Mouse (Mus musculus): Measurements from ENCODE around the gene Folr1. TPM values are rescaled to one million over a fixed set of nuclear protein-coding genes. Genes with fewer than 3 reads are reported as not detected.
A peak's percentile ranks its signal among the peaks of the same experiment; 100 is the strongest.

The Folr1 gene
- polyA plus RNA-seq, 1 experiment from 2014 or later, result 3.2 TPM

- no peak overlapping the region for H3K4me3 ChIP-seq (ENCODE audit: low read depth, low read length)
- H3K36me3 ChIP-seq (ENCODE audit: control insufficient read depth, insufficient read depth, low read length), result no peaks in the 10 kb centered on the region
- no peaks in the 10 kb centered on the region for H3K9me3 ChIP-seq (replicated peaks; ENCODE audit: control insufficient read depth, low read length)
- no peaks in the 10 kb centered on the region for H3K4me1 ChIP-seq (ENCODE audit: control insufficient read depth, insufficient read depth, low read length)
- no peaks in the 10 kb centered on the region for H3K27me3 ChIP-seq (ENCODE audit: control insufficient read depth, insufficient read depth, low read length)
- H3K9ac ChIP-seq (ENCODE audit: low read depth, low read length), result no peak overlapping the region
- no peak for ATAC-seq (replicated peaks; ENCODE audit: insufficient number of reproducible peaks, low FRiP score, low TSS enrichment)
- WGBS (ENCODE audit: insufficient replicate concordance), result 64% methylated on average over 6 of the region's 6 CpGs
- no peak overlapping the region for H3K27ac ChIP-seq (ENCODE audit: low read depth, low read length)
- no peak overlapping the region for H3K4me2 ChIP-seq
These were observed 26.4 kb downstream of the Folr1 start for GRCm38 (mm10) chr7:101844186-101844585.

GRCm38 (mm10) chr7:101837606-101838471 lies 32.7 kb downstream of the Folr1 start, which contains the start of gene Inppl1:
Inppl1 (minus strand) TSS chr7:101838229.
- Histone ChIP-seq H3K27me3 (ENCODE audit: control insufficient read depth, insufficient read depth, low read length) (no peaks in the 10 kb centered on the region), H3K4me1 (ENCODE audit: control insufficient read depth, insufficient read depth, low read length) (peaks cover 22% of the 10 kb centered on the region), H3K36me3 (ENCODE audit: control insufficient read depth, insufficient read depth, low read length) (peaks cover 2% of the 10 kb centered on the region; the same call in 1 of the 2 replicates), H3K27ac (ENCODE audit: low read depth, low read length) (peak within 1 kb of the TSS; percentile 90), H3K9ac (ENCODE audit: low read depth, low read length) (peak within 1 kb of the TSS; percentile 86), H3K4me3 (ENCODE audit: low read depth, low read length) (peak within 1 kb of the TSS; percentile 70), H3K9me3 (replicated peaks; ENCODE audit: control insufficient read depth, low read length) (no peaks in the 10 kb centered on the region), H3K4me2 (peak within 1 kb of the TSS; percentile 87)
- peak; percentile 66 for ATAC-seq (replicated peaks; ENCODE audit: insufficient number of reproducible peaks, low FRiP score, low TSS enrichment)
- under 1% methylated on average over 64 of the region's 64 CpGs for WGBS (ENCODE audit: insufficient replicate concordance)

GRCm38 (mm10) chr7:101837154-101837605 lies 33.4 kb downstream of the Folr1 start:
- peaks cover 3% of the 10 kb centered on the region for H3K36me3 ChIP-seq (ENCODE audit: control insufficient read depth, insufficient read depth, low read length)
- H3K9me3 ChIP-seq (replicated peaks; ENCODE audit: control insufficient read depth, low read length), result no peaks in the 10 kb centered on the region
- peak overlapping the region; percentile 87 for H3K4me2 ChIP-seq
- H3K9ac ChIP-seq (ENCODE audit: low read depth, low read length), result peak overlapping the region; percentile 86
- peak overlapping the region; percentile 90 for H3K27ac ChIP-seq (ENCODE audit: low read depth, low read length)
- peak overlapping the region; percentile 70 for H3K4me3 ChIP-seq (ENCODE audit: low read depth, low read length)
- peak; percentile 5; the same call in 1 of the 2 replicates for ATAC-seq (replicated peaks; ENCODE audit: insufficient number of reproducible peaks, low FRiP score, low TSS enrichment)
- WGBS (ENCODE audit: insufficient replicate concordance), result under 1% methylated on average over 20 of the region's 20 CpGs
- H3K27me3 ChIP-seq (ENCODE audit: control insufficient read depth, insufficient read depth, low read length), result no peaks in the 10 kb centered on the region
- H3K4me1 ChIP-seq (ENCODE audit: control insufficient read depth, insufficient read depth, low read length), result peaks cover 22% of the 10 kb centered on the region

- Histone ChIP-seq H3K4me3 (ENCODE audit: low read depth, low read length) (peak overlapping the region; percentile 70), H3K4me2 (peak overlapping the region; percentile 87), H3K27me3 (ENCODE audit: control insufficient read depth, insufficient read depth, low read length) (no peaks in the 10 kb centered on the region), H3K36me3 (ENCODE audit: control insufficient read depth, insufficient read depth, low read length) (peaks cover 10% of the 10 kb centered on the region), H3K27ac (ENCODE audit: low read depth, low read length) (peak overlapping the region; percentile 90), H3K9me3 (replicated peaks; ENCODE audit: control insufficient read depth, low read length) (no peaks in the 10 kb centered on the region), H3K4me1 (ENCODE audit: control insufficient read depth, insufficient read depth, low read length) (peaks cover 22% of the 10 kb centered on the region), H3K9ac (ENCODE audit: low read depth, low read length) (peak overlapping the region; percentile 86)
- ATAC-seq (replicated peaks; ENCODE audit: insufficient number of reproducible peaks, low FRiP score, low TSS enrichment), result peak; percentile 57; the same call in 1 of the 2 replicates
- under 1% methylated on average over 59 of the region's 63 CpGs for WGBS (ENCODE audit: insufficient replicate concordance)
These were observed 34.1 kb downstream of the Folr1 start for GRCm38 (mm10) chr7:101836271-101837153.

- Histone ChIP-seq H3K4me2 (peak overlapping the region; percentile 87), H3K4me1 (ENCODE audit: control insufficient read depth, insufficient read depth, low read length) (peaks cover 22% of the 10 kb centered on the region), H3K27ac (ENCODE audit: low read depth, low read length) (no peak overlapping the region), H3K9me3 (replicated peaks; ENCODE audit: control insufficient read depth, low read length) (no peaks in the 10 kb centered on the region), H3K27me3 (ENCODE audit: control insufficient read depth, insufficient read depth, low read length) (no peaks in the 10 kb centered on the region), H3K9ac (ENCODE audit: low read depth, low read length) (peak overlapping the region; percentile 86), H3K36me3 (ENCODE audit: control insufficient read depth, insufficient read depth, low read length) (peaks cover 19% of the 10 kb centered on the region), H3K4me3 (ENCODE audit: low read depth, low read length) (peak overlapping the region; percentile 70)
- WGBS (ENCODE audit: insufficient replicate concordance), result 45% methylated on average over 5 of the region's 5 CpGs
- no peak for ATAC-seq (replicated peaks; ENCODE audit: insufficient number of reproducible peaks, low FRiP score, low TSS enrichment)
These were observed 35.0 kb downstream of the Folr1 start for GRCm38 (mm10) chr7:101835457-101836109.

- H3K4me2 ChIP-seq, result peak overlapping the region; percentile 87
- H3K9ac ChIP-seq (ENCODE audit: low read depth, low read length), result 0 out of 2 replicates have a peak overlapping the region, but pooled peaks have one; percentile 34
- whole genome bisulfite sequencing (ENCODE audit: insufficient replicate concordance), result 45% methylated on average over 3 of the region's 3 CpGs
- no peak for ATAC-seq (replicated peaks; ENCODE audit: insufficient number of reproducible peaks, low FRiP score, low TSS enrichment)
- no peaks in the 10 kb centered on the region for H3K27me3 ChIP-seq (ENCODE audit: control insufficient read depth, insufficient read depth, low read length)
- peaks cover 22% of the 10 kb centered on the region for H3K4me1 ChIP-seq (ENCODE audit: control insufficient read depth, insufficient read depth, low read length)
- H3K4me3 ChIP-seq (ENCODE audit: low read depth, low read length), result peak overlapping the region; percentile 70
- peaks cover 26% of the 10 kb centered on the region for H3K36me3 ChIP-seq (ENCODE audit: control insufficient read depth, insufficient read depth, low read length)
- H3K27ac ChIP-seq (ENCODE audit: low read depth, low read length), result no peak overlapping the region
- H3K9me3 ChIP-seq (replicated peaks; ENCODE audit: control insufficient read depth, low read length), result no peaks in the 10 kb centered on the region
These were observed 35.7 kb downstream of the Folr1 start for GRCm38 (mm10) chr7:101834903-101835302.

GRCm38 (mm10) chr7:101833916-101834584 lies 36.5 kb downstream of the Folr1 start:
- no peak for ATAC-seq (replicated peaks; ENCODE audit: insufficient number of reproducible peaks, low FRiP score, low TSS enrichment)
- Histone ChIP-seq H3K27ac (ENCODE audit: low read depth, low read length) (no peak overlapping the region), H3K27me3 (ENCODE audit: control insufficient read depth, insufficient read depth, low read length) (no peaks in the 10 kb centered on the region), H3K4me2 (peak overlapping the region; percentile 87), H3K4me1 (ENCODE audit: control insufficient read depth, insufficient read depth, low read length) (peaks cover 22% of the 10 kb centered on the region), H3K36me3 (ENCODE audit: control insufficient read depth, insufficient read depth, low read length) (peaks cover 32% of the 10 kb centered on the region), H3K4me3 (ENCODE audit: low read depth, low read length) (no peak overlapping the region), H3K9ac (ENCODE audit: low read depth, low read length) (0 out of 2 replicates have a peak overlapping the region, but pooled peaks have one; percentile 35), H3K9me3 (replicated peaks; ENCODE audit: control insufficient read depth, low read length) (no peaks in the 10 kb centered on the region)
- WGBS (ENCODE audit: insufficient replicate concordance), result 63% methylated on average over 3 of the region's 3 CpGs
